Mouse (Mus musculus) stomach, postnatal 0 days (tissue): ENCODE results near the gene Ppp2r1b.

Experiments used
- CTCF ChIP-seq: IDR thresholded peaks from 2 replicates; pipeline ENCODE4 v1.5.1; 2016; ENCODE audit warnings: antibody characterized with exemption, low read depth, mild to moderate bottlenecking, moderate library complexity
- EP300 ChIP-seq: optimal IDR thresholded peaks from 2 replicates; pipeline ENCODE3; 2016; ENCODE audit warnings: antibody characterized with exemption

- TF ChIP-seq CTCF (no peak), EP300 (no peak)
These were observed 20.7 kb downstream of the Ppp2r1b start for GRCm38 (mm10) chr9:50865803-50866202.
